Mouse (Mus musculus): ENCODE measurements around the gene Rnf130. TPM values are rescaled to one million over a fixed set of nuclear protein-coding genes. Genes with fewer than 3 reads are reported as not detected.

The Rnf130 gene
- polyA plus RNA-seq, 1 experiment from 2014 or later, result 65.0 TPM

DNA sequence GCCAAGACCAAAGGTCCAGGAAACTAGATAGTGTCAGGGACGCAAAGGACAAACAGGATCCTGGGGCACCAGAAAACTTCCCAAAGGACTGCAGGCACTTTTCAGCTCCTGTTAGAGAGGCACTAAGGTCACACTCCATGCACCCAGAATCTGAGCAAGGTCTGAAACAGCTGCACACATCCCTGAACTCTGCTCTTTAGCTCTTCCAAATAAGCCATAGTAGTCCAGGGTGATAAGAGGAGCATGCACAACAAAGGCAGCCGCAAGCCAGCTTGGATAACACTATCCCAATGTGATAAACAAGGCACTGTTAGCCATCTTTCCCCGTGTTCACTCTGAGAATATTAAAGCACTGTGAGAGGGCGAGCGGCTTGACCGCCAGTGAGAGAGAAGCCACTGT lies 78.9 kb downstream of the Rnf130 start:
- Histone ChIP-seq H3K9ac (replicated peaks; ENCODE audit: low read depth, low read length) (no peak overlapping the region), H3K4me3 (replicated peaks; ENCODE audit: low read length) (no peak overlapping the region), H3K27ac (ENCODE audit: low read length) (no peak overlapping the region), H3K9me3 (ENCODE audit: control insufficient read depth, low read length) (no peaks in the 10 kb centered on the region), H3K4me2 (ENCODE audit: low read length) (no peak overlapping the region), H3K36me3 (ENCODE audit: control insufficient read depth, insufficient read depth) (peaks cover 5% of the 10 kb centered on the region; the same call in 1 of the 2 replicates), H3K27me3 (replicated peaks; ENCODE audit: control insufficient read depth, insufficient read depth, low read length) (no peaks in the 10 kb centered on the region), H3K4me1 (replicated peaks; ENCODE audit: control insufficient read depth, insufficient read depth, low read length) (peaks cover 9% of the 10 kb centered on the region)
- 97% methylated on average over 6 of the region's 6 CpGs for WGBS
- no peak for ATAC-seq

DNA sequence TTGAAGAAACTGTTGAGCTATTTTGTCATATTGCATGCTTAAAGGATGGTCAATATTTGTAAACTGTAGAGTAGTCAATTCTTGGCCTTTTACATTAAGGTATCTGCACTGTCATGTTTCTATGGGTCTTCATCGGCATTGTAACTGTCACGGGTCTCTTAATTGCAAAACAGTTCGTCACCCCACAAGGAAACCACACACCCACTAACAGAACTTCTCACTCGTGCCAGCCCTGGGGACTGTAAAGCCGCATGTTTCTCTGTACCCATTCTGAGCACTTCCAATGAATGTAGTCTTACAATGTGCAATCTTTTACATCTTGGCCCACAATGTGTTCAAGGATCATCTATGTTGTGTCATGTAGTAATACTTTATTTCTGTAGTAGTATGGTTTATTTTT lies 80.1 kb downstream of the Rnf130 start:
- 88% methylated on average over 5 of the region's 5 CpGs for WGBS

DNA sequence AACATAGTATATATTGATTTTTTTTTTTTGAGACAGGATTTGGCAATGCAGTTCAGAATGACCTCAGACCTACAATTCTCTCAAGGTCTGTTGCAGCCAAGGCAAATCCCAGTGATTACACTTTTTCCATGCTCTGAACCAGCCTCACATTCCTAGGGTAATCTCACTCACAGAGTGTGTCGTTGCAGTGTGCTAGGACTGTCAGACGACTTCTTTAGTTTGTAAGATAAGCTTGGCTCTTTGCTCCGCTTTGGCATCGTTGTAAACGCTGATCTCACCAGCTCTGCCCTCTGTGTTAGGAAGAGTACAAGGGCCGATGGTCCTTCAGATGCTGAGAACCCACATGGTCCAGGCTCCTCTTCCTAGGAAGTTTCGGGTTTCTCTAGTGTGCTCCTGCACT lies 80.9 kb downstream of the Rnf130 start:
- Histone ChIP-seq H3K36me3 (ENCODE audit: control insufficient read depth, insufficient read depth) (peaks cover 3% of the 10 kb centered on the region; the same call in 1 of the 2 replicates), H3K27me3 (replicated peaks; ENCODE audit: control insufficient read depth, insufficient read depth, low read length) (no peaks in the 10 kb centered on the region), H3K9ac (replicated peaks; ENCODE audit: low read depth, low read length) (no peak overlapping the region), H3K4me2 (ENCODE audit: low read length) (no peak overlapping the region), H3K4me1 (replicated peaks; ENCODE audit: control insufficient read depth, insufficient read depth, low read length) (no peaks in the 10 kb centered on the region; the same call in 1 of the 2 replicates), H3K4me3 (replicated peaks; ENCODE audit: low read length) (no peak overlapping the region), H3K9me3 (ENCODE audit: control insufficient read depth, low read length) (no peaks in the 10 kb centered on the region), H3K27ac (ENCODE audit: low read length) (no peak overlapping the region; the same call in 1 of the 2 replicates)
- 82% methylated on average over 7 of the region's 7 CpGs for WGBS
- no peak for ATAC-seq

More for the DNA sequence above, 80.1 kb downstream of the Rnf130 start:
- no peaks in the 10 kb centered on the region for H3K9me3 ChIP-seq (ENCODE audit: control insufficient read depth, low read length)
- peaks cover 3% of the 10 kb centered on the region; the same call in 1 of the 2 replicates for H3K36me3 ChIP-seq (ENCODE audit: control insufficient read depth, insufficient read depth)
- ATAC-seq, result no peak
- H3K4me2 ChIP-seq (ENCODE audit: low read length), result no peak overlapping the region
- H3K4me3 ChIP-seq (replicated peaks; ENCODE audit: low read length), result no peak overlapping the region
- peaks cover under 1% of the 10 kb centered on the region; the same call in 1 of the 2 replicates for H3K4me1 ChIP-seq (replicated peaks; ENCODE audit: control insufficient read depth, insufficient read depth, low read length)
- no peak overlapping the region for H3K9ac ChIP-seq (replicated peaks; ENCODE audit: low read depth, low read length)
- no peak overlapping the region for H3K27ac ChIP-seq (ENCODE audit: low read length)
- no peaks in the 10 kb centered on the region for H3K27me3 ChIP-seq (replicated peaks; ENCODE audit: control insufficient read depth, insufficient read depth, low read length)

DNA sequence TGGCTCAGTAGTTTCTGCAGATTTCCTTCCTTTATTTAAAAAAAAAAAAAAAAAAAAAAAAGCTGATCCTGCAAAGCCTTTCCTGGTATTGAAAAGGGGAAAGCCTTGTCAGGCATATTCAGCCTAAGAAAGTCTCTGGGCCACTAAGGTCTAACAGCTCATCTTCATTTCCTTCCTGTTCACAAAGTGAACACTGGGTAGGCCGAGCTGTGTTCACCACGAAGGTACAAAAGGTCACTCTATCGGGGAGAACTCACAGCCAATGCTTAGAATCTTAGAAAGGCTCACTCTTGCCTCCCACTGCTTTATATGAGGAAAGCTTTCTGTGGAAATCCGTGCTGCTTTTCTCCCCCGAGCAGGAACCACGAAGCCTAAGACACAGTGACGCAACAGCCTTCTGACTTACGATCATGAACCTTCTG lies 83.7 kb downstream of the Rnf130 start:
- no peak for ATAC-seq
- no peaks in the 10 kb centered on the region; the same call in 1 of the 2 replicates for H3K4me1 ChIP-seq (replicated peaks; ENCODE audit: control insufficient read depth, insufficient read depth, low read length)
- 0 out of 2 replicates have a peak overlapping the region, but pooled peaks have one; percentile 4 for H3K27ac ChIP-seq (ENCODE audit: low read length)
- WGBS, result 84% methylated on average over 8 of the region's 8 CpGs
- peaks cover 3% of the 10 kb centered on the region; the same call in 1 of the 2 replicates for H3K36me3 ChIP-seq (ENCODE audit: control insufficient read depth, insufficient read depth)
- H3K4me3 ChIP-seq (replicated peaks; ENCODE audit: low read length), result no peak overlapping the region
- H3K27me3 ChIP-seq (replicated peaks; ENCODE audit: control insufficient read depth, insufficient read depth, low read length), result no peaks in the 10 kb centered on the region
- no peak overlapping the region for H3K9ac ChIP-seq (replicated peaks; ENCODE audit: low read depth, low read length)
- H3K9me3 ChIP-seq (ENCODE audit: control insufficient read depth, low read length), result no peaks in the 10 kb centered on the region
- H3K4me2 ChIP-seq (ENCODE audit: low read length), result no peak overlapping the region

DNA sequence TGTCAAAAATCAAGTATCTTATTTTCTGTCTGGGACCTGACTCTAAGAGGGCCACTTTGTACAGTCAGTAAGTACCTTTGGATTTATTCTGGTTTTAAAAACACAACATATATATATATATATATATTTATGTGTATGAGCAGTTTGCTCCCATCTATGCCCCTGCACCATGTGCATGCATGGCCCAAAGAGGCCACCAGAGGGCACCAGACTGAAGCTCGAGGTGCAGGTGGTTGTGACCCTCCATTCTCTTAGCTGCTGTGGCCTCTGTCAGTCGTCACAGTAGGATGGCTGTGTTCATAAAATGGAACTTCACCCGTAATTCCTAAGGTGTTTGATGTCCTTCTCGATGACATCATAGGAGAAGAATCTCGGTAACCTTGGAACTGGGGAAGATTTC lies 89.2 kb downstream of the Rnf130 start:
- Histone ChIP-seq H3K9me3 (ENCODE audit: control insufficient read depth, low read length) (no peaks in the 10 kb centered on the region), H3K27ac (ENCODE audit: low read length) (no peak overlapping the region), H3K4me3 (replicated peaks; ENCODE audit: low read length) (no peak overlapping the region), H3K9ac (replicated peaks; ENCODE audit: low read depth, low read length) (no peak overlapping the region), H3K4me2 (ENCODE audit: low read length) (no peak overlapping the region), H3K4me1 (replicated peaks; ENCODE audit: control insufficient read depth, insufficient read depth, low read length) (no peaks in the 10 kb centered on the region), H3K36me3 (ENCODE audit: control insufficient read depth, insufficient read depth) (no peaks in the 10 kb centered on the region), H3K27me3 (replicated peaks; ENCODE audit: control insufficient read depth, insufficient read depth, low read length) (no peaks in the 10 kb centered on the region)
- 20% methylated on average over 5 of the region's 5 CpGs for WGBS
- ATAC-seq, result no peak

DNA sequence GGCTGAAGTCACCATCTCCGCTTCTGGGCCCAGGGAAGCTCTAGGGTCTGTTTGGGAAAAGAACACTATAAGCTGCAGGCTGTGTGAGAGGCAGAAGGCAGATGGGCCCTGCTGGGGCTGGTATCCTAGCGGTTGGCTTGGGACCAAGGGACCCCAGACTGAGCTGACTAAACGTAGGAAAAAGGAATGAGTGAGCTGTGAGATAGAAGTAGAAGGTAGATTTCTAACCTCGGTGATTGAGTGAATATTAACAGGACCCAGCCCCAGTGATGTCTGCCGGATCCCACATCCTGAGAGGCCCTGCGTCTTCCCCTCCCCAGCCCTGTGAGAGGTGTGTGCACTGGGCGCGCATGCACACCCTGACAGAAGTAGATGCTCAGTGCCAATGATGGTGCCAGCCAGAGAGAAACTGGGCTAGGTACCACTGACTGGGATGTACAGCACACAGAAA lies 97.5 kb downstream of the Rnf130 start:
- H3K9ac ChIP-seq (replicated peaks; ENCODE audit: low read depth, low read length), result no peak overlapping the region
- H3K9me3 ChIP-seq (ENCODE audit: control insufficient read depth, low read length), result no peaks in the 10 kb centered on the region
- ATAC-seq, result peak; percentile 73
- peak overlapping the region; percentile 46 for H3K27ac ChIP-seq (ENCODE audit: low read length)
- no peak overlapping the region for H3K4me3 ChIP-seq (replicated peaks; ENCODE audit: low read length)
- WGBS, result 85% methylated on average over 8 of the region's 8 CpGs
- peaks cover 4% of the 10 kb centered on the region for H3K36me3 ChIP-seq (ENCODE audit: control insufficient read depth, insufficient read depth)
- no peaks in the 10 kb centered on the region for H3K27me3 ChIP-seq (replicated peaks; ENCODE audit: control insufficient read depth, insufficient read depth, low read length)
- no peak overlapping the region for H3K4me2 ChIP-seq (ENCODE audit: low read length)
- peaks cover 6% of the 10 kb centered on the region for H3K4me1 ChIP-seq (replicated peaks; ENCODE audit: control insufficient read depth, insufficient read depth, low read length)

DNA sequence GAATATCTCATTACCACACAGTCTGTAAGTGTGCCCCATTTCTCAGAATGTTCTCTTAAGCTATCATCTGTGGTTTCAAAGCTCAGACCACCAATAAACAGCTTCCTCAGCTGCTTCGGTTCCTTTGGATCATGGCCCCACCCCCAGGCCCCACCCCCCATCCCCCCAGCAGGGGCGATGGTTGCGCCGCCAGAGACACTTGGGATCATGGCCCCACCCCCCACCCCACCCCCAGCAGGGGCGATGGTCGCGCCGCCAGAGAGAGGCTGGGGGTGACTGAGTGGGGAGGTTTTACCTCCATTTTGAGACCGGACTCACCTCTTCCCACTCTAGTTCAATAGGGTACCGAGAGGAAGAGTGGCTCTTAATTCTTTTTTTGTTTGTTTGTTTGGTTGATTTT lies 102.6 kb downstream of the Rnf130 start:
- H3K4me2 ChIP-seq (ENCODE audit: low read length), result no peak overlapping the region; the same call in 1 of the 2 replicates
- no peak for ATAC-seq
- 7% methylated on average over 10 of the region's 10 CpGs for WGBS
- H3K9me3 ChIP-seq (ENCODE audit: control insufficient read depth, low read length), result no peaks in the 10 kb centered on the region
- H3K4me3 ChIP-seq (replicated peaks; ENCODE audit: low read length), result no peak overlapping the region
- H3K27ac ChIP-seq (ENCODE audit: low read length), result no peak overlapping the region
- no peaks in the 10 kb centered on the region for H3K36me3 ChIP-seq (ENCODE audit: control insufficient read depth, insufficient read depth)
- no peaks in the 10 kb centered on the region for H3K27me3 ChIP-seq (replicated peaks; ENCODE audit: control insufficient read depth, insufficient read depth, low read length)
- H3K9ac ChIP-seq (replicated peaks; ENCODE audit: low read depth, low read length), result no peak overlapping the region
- H3K4me1 ChIP-seq (replicated peaks; ENCODE audit: control insufficient read depth, insufficient read depth, low read length), result peaks cover 15% of the 10 kb centered on the region

DNA sequence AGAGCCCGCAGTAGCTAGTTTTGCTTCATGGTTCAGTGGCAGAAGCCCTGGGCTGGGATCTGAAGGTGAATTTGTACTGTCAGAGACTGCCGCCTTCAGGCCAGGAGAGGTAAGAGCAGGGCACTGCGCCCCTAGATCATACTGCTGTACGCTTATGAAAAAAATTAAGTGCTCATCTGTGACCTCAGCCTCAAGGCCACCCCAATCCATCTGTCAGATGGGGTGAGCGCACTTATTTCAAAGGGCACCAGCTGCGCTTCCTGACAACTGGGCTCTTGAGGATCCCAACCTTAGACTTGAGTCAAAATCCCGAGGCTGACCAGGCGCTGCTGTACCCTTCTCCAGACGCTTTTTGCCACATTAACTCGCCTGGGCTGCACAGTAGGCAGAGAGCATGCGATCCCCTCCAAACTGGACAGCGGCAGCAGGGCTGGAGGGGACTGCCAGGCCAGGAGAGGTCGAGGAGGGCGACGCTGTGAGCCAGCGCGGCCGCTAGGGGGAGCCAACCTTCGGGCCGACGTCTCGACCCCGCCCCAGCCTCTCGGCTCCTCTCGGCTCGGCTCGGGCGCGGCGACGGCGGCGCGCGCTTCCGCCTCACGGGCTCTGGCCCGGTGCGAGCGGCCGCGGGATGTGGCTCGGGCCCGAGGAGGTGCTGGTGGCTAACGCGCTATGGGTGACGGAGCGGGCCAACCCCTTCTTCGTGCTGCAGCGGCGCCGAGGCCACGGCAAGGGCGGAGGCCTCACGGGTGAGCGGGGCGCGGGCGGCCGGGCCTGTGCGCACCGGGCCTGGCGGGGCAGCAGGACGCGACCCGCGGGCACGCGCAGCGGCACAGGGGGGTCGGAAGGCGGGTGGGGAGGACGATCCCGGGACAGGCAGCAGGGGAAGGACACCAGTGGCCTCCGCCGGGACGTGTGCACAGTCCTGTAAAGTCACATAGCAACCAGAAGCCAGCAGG lies 105.9 kb downstream of the Rnf130 start, which contains the start of gene Tbc1d9b:
Gene Tbc1d9b, plus strand, starts transcription at position 586 of the 956 bp plus-strand sequence.
- peak; percentile 93 for ATAC-seq
- Histone ChIP-seq H3K4me2 (ENCODE audit: low read length) (peak within 1 kb of the TSS; percentile 88), H3K36me3 (ENCODE audit: control insufficient read depth, insufficient read depth) (no peaks in the 10 kb centered on the region; the same call in 1 of the 2 replicates), H3K27ac (ENCODE audit: low read length) (peak within 1 kb of the TSS; percentile 82), H3K9me3 (ENCODE audit: control insufficient read depth, low read length) (no peaks in the 10 kb centered on the region), H3K9ac (replicated peaks; ENCODE audit: low read depth, low read length) (peak within 1 kb of the TSS; percentile 100), H3K4me3 (replicated peaks; ENCODE audit: low read length) (peak within 1 kb of the TSS; percentile 93), H3K27me3 (replicated peaks; ENCODE audit: control insufficient read depth, insufficient read depth, low read length) (no peaks in the 10 kb centered on the region), H3K4me1 (replicated peaks; ENCODE audit: control insufficient read depth, insufficient read depth, low read length) (peaks cover 14% of the 10 kb centered on the region)
- WGBS, result 1% methylated on average over 77 of the region's 77 CpGs

DNA sequence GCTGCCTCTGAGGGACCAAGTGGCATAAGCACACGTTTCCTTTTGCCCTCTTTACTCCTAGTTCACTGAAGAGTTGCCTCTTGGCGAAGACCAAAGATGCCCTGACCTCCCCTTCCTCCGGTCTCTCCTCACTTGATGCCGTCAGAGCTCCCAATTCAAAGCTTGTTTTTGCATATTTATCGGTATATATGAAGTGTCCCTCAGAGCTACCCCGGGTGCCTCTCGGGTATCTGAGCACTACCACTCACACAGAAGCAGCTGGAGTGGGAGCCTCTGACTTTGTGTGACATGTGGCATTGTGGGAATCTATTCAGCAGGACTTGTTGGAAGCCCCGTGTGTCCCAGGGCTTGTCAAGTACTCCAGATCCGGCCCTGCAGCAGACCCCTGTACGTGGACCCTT lies 106.7 kb downstream of the Rnf130 start:
- peak; percentile 5; the same call in 1 of the 2 replicates for ATAC-seq
- Histone ChIP-seq H3K36me3 (ENCODE audit: control insufficient read depth, insufficient read depth) (peaks cover under 1% of the 10 kb centered on the region; the same call in 1 of the 2 replicates), H3K4me2 (ENCODE audit: low read length) (peak overlapping the region; percentile 88), H3K4me3 (replicated peaks; ENCODE audit: low read length) (peak overlapping the region; percentile 93), H3K27me3 (replicated peaks; ENCODE audit: control insufficient read depth, insufficient read depth, low read length) (no peaks in the 10 kb centered on the region), H3K9me3 (ENCODE audit: control insufficient read depth, low read length) (no peaks in the 10 kb centered on the region), H3K27ac (ENCODE audit: low read length) (peak overlapping the region; percentile 82), H3K4me1 (replicated peaks; ENCODE audit: control insufficient read depth, insufficient read depth, low read length) (peaks cover 14% of the 10 kb centered on the region), H3K9ac (replicated peaks; ENCODE audit: low read depth, low read length) (peak overlapping the region; percentile 100)
- WGBS, result 9% methylated on average over 10 of the region's 10 CpGs
